Mouse (Mus musculus) ES-Bruce4 (cell line): ENCODE results near the gene Klrg1. TPM values are rescaled to one million over a fixed set of nuclear protein-coding genes. Genes with fewer than 3 reads are reported as not detected.

ENCODE experiments used
- H3K27ac ChIP-seq: 2 replicates; pipeline ENCODE4 v1.5.1; 2012; ENCODE audit warnings: low read length, inconsistent platforms; ENCODE audit not compliant: insufficient read depth
- H3K27me3 ChIP-seq: 2 replicates; pipeline ENCODE4 v1.6.1; 2012; ENCODE audit warnings: mild to moderate bottlenecking, low read length, inconsistent platforms; ENCODE audit not compliant: control insufficient read depth, poor library complexity, insufficient read depth, severe bottlenecking
- H3K36me3 ChIP-seq: 2 replicates; pipeline ENCODE4 v1.6.1; 2012; ENCODE audit warnings: inconsistent platforms, mild to moderate bottlenecking, low read length, moderate library complexity; ENCODE audit not compliant: control insufficient read depth, poor library complexity, insufficient read depth, severe bottlenecking
- H3K4me1 ChIP-seq: one replicate; pipeline ENCODE4 v1.8.1; 2011; ENCODE audit warnings: low read length; ENCODE audit not compliant: control insufficient read depth, insufficient read depth
- H3K4me3 ChIP-seq: 2 replicates; pipeline ENCODE4 v1.5.1; 2011; ENCODE audit warnings: low read depth, mild to moderate bottlenecking, low read length
- H3K9ac ChIP-seq: 2 replicates; pipeline ENCODE4 v1.6.1; 2012; ENCODE audit warnings: low read depth, mild to moderate bottlenecking, inconsistent platforms; ENCODE audit not compliant: poor library complexity, severe bottlenecking
- H3K9me3 ChIP-seq: replicated peaks from 2 replicates; pipeline ENCODE4 v1.6.1; 2012; ENCODE audit warnings: mild to moderate bottlenecking, low read length, inconsistent platforms; ENCODE audit not compliant: control insufficient read depth, poor library complexity, insufficient read depth, severe bottlenecking
- CTCF ChIP-seq: IDR thresholded peaks from one replicate; pipeline ENCODE4 v1.8.1; 2011; ENCODE audit warnings: low read depth, low read length
- EP300 ChIP-seq: IDR thresholded peaks from 2 replicates; pipeline ENCODE4 v1.6.1; 2011; ENCODE audit warnings: low read depth, low read length; ENCODE audit not compliant: insufficient read depth
- POLR2A ChIP-seq: IDR thresholded peaks from one replicate; pipeline ENCODE4 v1.8.1; 2011; ENCODE audit warnings: low read length; ENCODE audit not compliant: insufficient read depth
- polyA plus RNA-seq: library from polyadenylated mRNA; stranded (reverse); fragments of >200 nt; gene quantifications from 2 replicates; pipeline ENCODE4 v1.2.4, GENCODE M21; 2011; ENCODE audit warnings: low read depth; ENCODE audit not compliant: missing spikeins, insufficient read depth, insufficient read length

The Klrg1 gene
- polyA plus RNA-seq, 1 experiment = not detected

GRCm38 (mm10) chr6:122308136-122308504 is 25.4 kb upstream of the Klrg1 start:
- Histone ChIP-seq H3K36me3 (peaks cover 18% of the 10 kb centered on the region), H3K27ac (no peak overlapping the region), H3K9ac (no peak overlapping the region), H3K4me1 (peaks cover 1% of the 10 kb centered on the region), H3K27me3 (no peaks in the 10 kb centered on the region), H3K9me3 (no peaks in the 10 kb centered on the region), H3K4me3 (no peak overlapping the region)
- TF ChIP-seq CTCF (no peak), EP300 (no peak), POLR2A (no peak)

GRCm38 (mm10) chr6:122306707-122307106 is 24.0 kb upstream of the Klrg1 start:
- no peak overlapping the region for H3K9ac ChIP-seq
- H3K4me1 ChIP-seq = peaks cover 1% of the 10 kb centered on the region
- no peak for TF ChIP-seq CTCF
- no peak overlapping the region for H3K4me3 ChIP-seq
- peaks cover 6% of the 10 kb centered on the region for H3K36me3 ChIP-seq
- H3K27me3 ChIP-seq = no peaks in the 10 kb centered on the region
- H3K9me3 ChIP-seq = no peaks in the 10 kb centered on the region
- no peak overlapping the region for H3K27ac ChIP-seq

- Histone ChIP-seq H3K36me3 (no peaks in the 10 kb centered on the region), H3K4me3 (no peak overlapping the region), H3K27ac (no peak overlapping the region), H3K9me3 (no peaks in the 10 kb centered on the region), H3K9ac (no peak overlapping the region), H3K27me3 (no peaks in the 10 kb centered on the region), H3K4me1 (peaks cover 1% of the 10 kb centered on the region)
- TF ChIP-seq CTCF = no peak
- no peak for TF ChIP-seq POLR2A
- TF ChIP-seq EP300 = no peak
Observed at GRCm38 (mm10) chr6:122304790-122305555, 22.3 kb upstream of the Klrg1 start.

- Histone ChIP-seq H3K4me3 (no peak overlapping the region), H3K36me3 (no peaks in the 10 kb centered on the region), H3K9ac (no peak overlapping the region), H3K27me3 (no peaks in the 10 kb centered on the region), H3K4me1 (peaks cover 1% of the 10 kb centered on the region), H3K9me3 (no peaks in the 10 kb centered on the region), H3K27ac (no peak overlapping the region)
- TF ChIP-seq EP300 = no peak
- no peak for TF ChIP-seq POLR2A
- peak; percentile 71 for TF ChIP-seq CTCF
Observed at GRCm38 (mm10) chr6:122304355-122304754, 21.7 kb upstream of the Klrg1 start.

GRCm38 (mm10) chr6:122303526-122303925 is 20.8 kb upstream of the Klrg1 start:
- no peak overlapping the region for H3K9ac ChIP-seq
- no peaks in the 10 kb centered on the region for H3K9me3 ChIP-seq
- no peak for TF ChIP-seq EP300
- no peak for TF ChIP-seq POLR2A
- TF ChIP-seq CTCF = no peak
- H3K4me1 ChIP-seq = peaks cover 1% of the 10 kb centered on the region
- H3K27ac ChIP-seq = no peak overlapping the region
- H3K27me3 ChIP-seq = no peaks in the 10 kb centered on the region
- no peaks in the 10 kb centered on the region for H3K36me3 ChIP-seq
- H3K4me3 ChIP-seq = no peak overlapping the region

GRCm38 (mm10) chr6:122302661-122303060 is 20.0 kb upstream of the Klrg1 start:
- TF ChIP-seq EP300 (no peak), POLR2A (no peak), CTCF (no peak)
- Histone ChIP-seq H3K4me1 (peaks cover 1% of the 10 kb centered on the region), H3K27me3 (no peaks in the 10 kb centered on the region), H3K36me3 (no peaks in the 10 kb centered on the region), H3K9ac (no peak overlapping the region), H3K9me3 (no peaks in the 10 kb centered on the region), H3K4me3 (no peak overlapping the region), H3K27ac (no peak overlapping the region)
